Mouse (Mus musculus) neural tube, embryonic 14.5 days (tissue): Measurements from ENCODE around the gene Gm20388. TPM values are rescaled to one million over a fixed set of nuclear protein-coding genes. Genes with fewer than 3 reads are reported as not detected.

Source experiments
- ATAC-seq: fragments of 200-750 bp; cut with Nextera tagmentation; 2 replicates; pipeline ENCODE4 v1.8.0; 2017; ENCODE audit warnings: low read depth, mild to moderate bottlenecking, moderate TSS enrichment, moderate library complexity
- H3K27ac ChIP-seq: fragments of 300-500 bp; sonication (generic); 2 replicates; pipeline ENCODE4 v1.5.1; 2014; ENCODE audit warnings: low read depth, mild to moderate bottlenecking, control low read depth, low read length, moderate library complexity, mixed read lengths
- H3K27me3 ChIP-seq: fragments of 300-500 bp; sonication (generic); 2 replicates; pipeline ENCODE4 v1.6.1; 2014; ENCODE audit warnings: low read length; ENCODE audit not compliant: control insufficient read depth, insufficient read depth
- H3K36me3 ChIP-seq: fragments of 300-500 bp; sonication (generic); 2 replicates; pipeline ENCODE4 v1.6.1; 2014; ENCODE audit warnings: low read length, mixed read lengths; ENCODE audit not compliant: control insufficient read depth, insufficient read depth
- H3K4me1 ChIP-seq: fragments of 300-500 bp; sonication (generic); 2 replicates; pipeline ENCODE4 v1.6.1; 2014; ENCODE audit warnings: low read length; ENCODE audit not compliant: control insufficient read depth, insufficient read depth
- H3K4me2 ChIP-seq: fragments of 300-500 bp; sonication (generic); 2 replicates; pipeline ENCODE4 v1.6.1; 2014; ENCODE audit warnings: mild to moderate bottlenecking, low read depth, low read length, control low read depth
- H3K4me3 ChIP-seq: fragments of 300-500 bp; sonication (generic); 2 replicates; pipeline ENCODE4 v1.5.1; 2014; ENCODE audit warnings: low read depth, low read length, control low read depth, mixed read lengths
- H3K9ac ChIP-seq: fragments of 300-500 bp; sonication (generic); replicated peaks from 2 replicates; pipeline ENCODE4 v1.6.1; 2014; ENCODE audit warnings: low read depth, mild to moderate bottlenecking, control low read depth, low read length, mixed read lengths
- H3K9me3 ChIP-seq: fragments of 300-500 bp; sonication (generic); 2 replicates; pipeline ENCODE4 v1.6.1; 2016; ENCODE audit warnings: low read length; ENCODE audit not compliant: control insufficient read depth
- WGBS: fragments of 180-500 bp; shearing (Covaris S2); extraction: QIAGEN DNeasy Blood & Tissue Kit; methylation state at CpG from one replicate; pipeline ENCODE4 v1.1.7; 2014; 5-methylcytosine and 5-hydroxymethylcytosine counted together
- polyA plus RNA-seq: library from polyadenylated mRNA; unstranded; fragments of >200 nt; fragmentation: Nextera tagmentation; extraction: Ambion mirVana; gene quantifications from 2 replicates; pipeline ENCODE4 v1.2.1, GENCODE M21; 2014

Gene Gm20388
- polyA plus RNA-seq, 1 experiment from 2014 or later, result 10.3 TPM

DNA sequence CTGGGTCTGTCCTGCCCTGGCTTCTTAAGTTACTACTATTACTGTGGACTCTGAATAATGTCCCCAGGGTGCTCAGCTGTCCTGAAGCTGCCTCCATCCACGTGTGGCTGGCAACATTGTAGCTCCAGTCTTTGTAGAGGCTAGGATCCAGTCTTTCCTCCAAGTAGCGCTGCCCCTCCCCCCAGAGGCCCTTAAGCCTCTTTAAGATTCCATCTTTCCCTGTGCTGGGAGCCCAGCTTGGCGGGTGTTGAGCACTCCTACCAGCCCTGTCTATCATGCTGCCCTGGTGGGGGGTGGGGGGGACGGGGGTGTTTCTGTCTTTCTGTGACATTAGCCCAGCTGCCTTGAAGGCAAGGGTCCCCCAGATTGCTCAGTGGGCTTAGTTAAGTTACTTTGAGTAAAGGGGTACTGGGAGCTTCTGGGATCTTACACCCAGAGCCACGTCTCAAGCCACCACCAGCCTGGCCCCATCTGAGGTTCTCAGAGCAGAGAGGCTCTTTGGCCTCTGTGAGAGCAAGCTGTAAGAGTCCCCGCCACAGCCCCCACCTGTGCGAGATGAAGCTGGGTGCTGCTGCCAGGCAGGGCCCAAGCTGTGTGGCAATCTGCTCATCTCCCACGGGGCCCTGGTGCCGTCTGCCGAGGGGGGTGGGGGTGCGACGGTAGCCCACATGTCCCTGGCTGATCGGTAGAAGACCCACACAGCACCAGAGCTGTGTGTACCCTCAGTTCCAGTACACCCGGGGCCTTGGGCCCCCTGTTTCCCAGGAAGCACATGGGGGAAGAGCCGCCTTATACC, 646.7 kb downstream of the Gm20388 start:
- 0 out of 2 replicates have a peak overlapping the region, but pooled peaks have one; percentile 7 for H3K9ac ChIP-seq
- H3K4me1 ChIP-seq, result peaks cover 79% of the 10 kb centered on the region
- H3K9me3 ChIP-seq, result no peaks in the 10 kb centered on the region
- no peaks in the 10 kb centered on the region for H3K36me3 ChIP-seq
- H3K27me3 ChIP-seq, result no peaks in the 10 kb centered on the region
- H3K27ac ChIP-seq, result no peak overlapping the region
- no peak overlapping the region for H3K4me3 ChIP-seq
- no peak for ATAC-seq
- 43% methylated on average over 15 of the region's 15 CpGs for WGBS
- H3K4me2 ChIP-seq, result no peak overlapping the region

GRCm38 (mm10) chr8:120558162-120558561, 647.5 kb downstream of the Gm20388 start:
- H3K4me1 ChIP-seq, result peaks cover 79% of the 10 kb centered on the region
- H3K36me3 ChIP-seq, result no peaks in the 10 kb centered on the region
- H3K9ac ChIP-seq, result 0 out of 2 replicates have a peak overlapping the region, but pooled peaks have one; percentile 7
- ATAC-seq, result no peak
- WGBS, result 68% methylated on average over 4 of the region's 4 CpGs
- H3K27me3 ChIP-seq, result no peaks in the 10 kb centered on the region
- no peak overlapping the region for H3K27ac ChIP-seq
- H3K4me3 ChIP-seq, result no peak overlapping the region
- H3K9me3 ChIP-seq, result no peaks in the 10 kb centered on the region
- no peak overlapping the region for H3K4me2 ChIP-seq

DNA sequence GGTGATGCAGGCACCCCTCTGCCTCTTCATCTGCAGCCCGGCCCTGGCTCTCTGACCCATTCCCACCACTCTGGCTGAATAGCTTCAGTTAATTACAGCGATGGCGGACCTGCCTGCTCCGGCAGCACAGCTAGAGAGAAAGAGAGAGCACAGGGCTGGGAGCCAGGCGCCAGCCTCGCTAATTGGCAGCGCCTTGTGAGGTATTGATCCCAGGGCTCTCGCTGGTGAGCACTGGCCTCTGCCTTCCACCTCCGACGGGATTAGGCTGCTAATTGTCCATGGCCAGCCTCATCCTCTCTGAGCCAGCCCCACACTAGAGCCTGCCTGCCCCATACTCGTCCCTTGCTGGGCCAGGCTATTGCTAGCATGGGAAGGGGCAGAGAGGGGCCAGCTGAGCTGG, 649.0 kb downstream of the Gm20388 start:
- no peaks in the 10 kb centered on the region for H3K9me3 ChIP-seq
- WGBS, result 9% methylated on average over 11 of the region's 11 CpGs
- H3K27me3 ChIP-seq, result no peaks in the 10 kb centered on the region
- no peak overlapping the region for H3K4me3 ChIP-seq
- peaks cover 88% of the 10 kb centered on the region for H3K4me1 ChIP-seq
- ATAC-seq, result peak; percentile 13; the same call in 1 of the 2 replicates
- H3K4me2 ChIP-seq, result no peak overlapping the region
- peak overlapping the region; percentile 52 for H3K27ac ChIP-seq
- H3K9ac ChIP-seq, result peak overlapping the region; percentile 32; the same call in 1 of the 2 replicates
- H3K36me3 ChIP-seq, result no peaks in the 10 kb centered on the region

DNA sequence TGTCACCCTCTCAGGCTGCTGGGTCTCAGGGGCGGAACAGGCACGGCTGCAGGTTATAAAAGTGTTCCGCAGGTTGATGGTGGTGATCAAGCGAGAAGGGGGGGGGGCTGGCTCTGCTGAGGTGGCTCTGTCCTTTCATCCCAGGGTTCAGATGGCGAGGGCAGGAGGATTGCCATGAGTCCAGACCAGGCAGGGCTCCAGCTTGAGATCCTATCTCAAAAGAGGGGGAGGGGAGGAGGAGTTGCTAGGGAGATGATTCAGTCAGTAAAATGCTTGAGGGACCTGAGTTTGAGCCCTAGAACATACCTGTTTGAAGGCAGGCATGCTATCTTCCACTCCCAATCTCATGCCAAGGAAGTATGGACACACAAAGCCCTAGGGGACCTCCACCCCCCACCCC, 649.9 kb downstream of the Gm20388 start:
- ATAC-seq, result no peak
- H3K27me3 ChIP-seq, result no peaks in the 10 kb centered on the region
- H3K27ac ChIP-seq, result peak overlapping the region; percentile 34; the same call in 1 of the 2 replicates
- peaks cover 91% of the 10 kb centered on the region for H3K4me1 ChIP-seq
- H3K9ac ChIP-seq, result no peak overlapping the region
- H3K4me3 ChIP-seq, result no peak overlapping the region
- H3K4me2 ChIP-seq, result no peak overlapping the region
- 58% methylated on average over 5 of the region's 5 CpGs for WGBS
- no peaks in the 10 kb centered on the region for H3K36me3 ChIP-seq
- no peaks in the 10 kb centered on the region for H3K9me3 ChIP-seq

GRCm38 (mm10) chr8:120561539-120562435, 651.1 kb downstream of the Gm20388 start:
- H3K9ac ChIP-seq, result no peak overlapping the region
- no peak for ATAC-seq
- 81% methylated on average over 22 of the region's 22 CpGs for WGBS
- no peaks in the 10 kb centered on the region for H3K9me3 ChIP-seq
- no peak overlapping the region; the same call in 1 of the 2 replicates for H3K27ac ChIP-seq
- no peaks in the 10 kb centered on the region for H3K27me3 ChIP-seq
- H3K4me2 ChIP-seq, result no peak overlapping the region
- peaks cover 89% of the 10 kb centered on the region for H3K4me1 ChIP-seq
- no peak overlapping the region for H3K4me3 ChIP-seq
- H3K36me3 ChIP-seq, result no peaks in the 10 kb centered on the region

DNA sequence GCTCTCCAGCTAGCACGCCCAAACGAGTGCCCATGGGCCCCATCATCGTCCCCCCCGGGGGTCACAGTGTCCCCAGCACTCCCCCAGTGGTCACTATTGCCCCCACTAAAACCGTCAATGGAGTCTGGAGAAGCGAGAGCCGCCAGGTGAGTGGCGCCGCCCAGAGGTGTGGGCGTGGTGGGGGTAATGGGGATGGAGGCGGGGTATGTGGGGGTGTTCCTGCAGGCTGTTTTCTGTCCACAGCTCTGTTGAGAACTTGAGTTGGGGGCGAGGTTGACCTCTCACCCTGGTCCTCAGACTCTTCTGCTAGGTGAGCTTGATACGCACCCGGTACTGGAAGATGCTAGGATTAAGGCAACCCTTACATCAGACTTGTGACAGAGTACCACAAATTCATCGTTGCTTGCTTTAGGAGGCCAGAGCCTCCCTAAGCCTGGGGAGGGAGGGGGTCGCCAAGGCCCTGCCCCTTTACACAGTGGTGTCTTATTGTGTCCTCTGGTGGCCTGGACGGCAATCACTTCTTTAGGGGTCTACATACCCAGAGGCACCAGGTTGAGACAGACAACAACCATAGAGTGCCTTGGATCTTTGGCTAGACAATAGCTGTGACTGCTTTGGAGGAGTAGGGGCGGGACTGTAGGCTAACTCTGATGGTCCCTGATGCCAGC, 652.2 kb downstream of the Gm20388 start:
- H3K9ac ChIP-seq, result no peak overlapping the region; the same call in 1 of the 2 replicates
- no peak overlapping the region for H3K4me2 ChIP-seq
- 72% methylated on average over 18 of the region's 18 CpGs for WGBS
- ATAC-seq, result no peak
- H3K4me1 ChIP-seq, result peaks cover 78% of the 10 kb centered on the region
- H3K36me3 ChIP-seq, result peaks cover 5% of the 10 kb centered on the region; the same call in 1 of the 2 replicates
- peak overlapping the region; percentile 81 for H3K27ac ChIP-seq
- H3K4me3 ChIP-seq, result no peak overlapping the region
- H3K27me3 ChIP-seq, result no peaks in the 10 kb centered on the region
- H3K9me3 ChIP-seq, result no peaks in the 10 kb centered on the region

DNA sequence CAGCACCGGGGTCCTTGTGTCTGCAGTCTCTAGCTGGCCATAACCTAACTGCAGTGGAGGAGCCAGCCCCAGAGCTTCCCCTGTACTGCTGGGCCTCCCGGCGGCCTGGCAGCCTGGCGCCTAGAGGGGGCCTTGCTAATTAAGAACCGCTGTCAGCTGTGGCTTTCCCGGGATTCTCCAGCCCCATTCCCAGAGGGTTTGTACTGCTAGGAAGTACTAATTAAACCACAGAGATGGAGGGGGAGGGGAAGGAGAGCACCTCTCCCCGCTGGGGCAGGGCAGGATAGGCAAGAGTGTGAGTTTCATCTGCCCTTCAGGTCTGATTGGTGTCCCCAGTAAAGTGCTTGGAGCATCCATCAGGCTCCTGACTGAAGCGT, 652.7 kb downstream of the Gm20388 start:
- Histone ChIP-seq H3K4me3 (no peak overlapping the region), H3K4me2 (no peak overlapping the region), H3K9ac (no peak overlapping the region), H3K27me3 (no peaks in the 10 kb centered on the region), H3K4me1 (peaks cover 73% of the 10 kb centered on the region), H3K36me3 (peaks cover 8% of the 10 kb centered on the region), H3K27ac (peak overlapping the region; percentile 81), H3K9me3 (no peaks in the 10 kb centered on the region)
- ATAC-seq, result 0 out of 2 replicates have a peak, but pooled peaks have one; percentile 15
- WGBS, result 9% methylated on average over 8 of the region's 8 CpGs

- peak overlapping the region; percentile 81 for H3K27ac ChIP-seq
- peaks cover 14% of the 10 kb centered on the region for H3K36me3 ChIP-seq
- 11% methylated on average over 20 of the region's 20 CpGs for WGBS
- 0 out of 2 replicates have a peak overlapping the region, but pooled peaks have one; percentile 16 for H3K4me2 ChIP-seq
- H3K4me3 ChIP-seq, result no peak overlapping the region
- H3K27me3 ChIP-seq, result no peaks in the 10 kb centered on the region
- no peak overlapping the region for H3K9ac ChIP-seq
- H3K4me1 ChIP-seq, result peaks cover 66% of the 10 kb centered on the region
- H3K9me3 ChIP-seq, result no peaks in the 10 kb centered on the region
- ATAC-seq, result peak; percentile 47; the same call in 1 of the 2 replicates
Observed at GRCm38 (mm10) chr8:120563851-120564837, 653.5 kb downstream of the Gm20388 start.
